Mouse (Mus musculus): Measurements from ENCODE around the gene Nlgn2.

DNA sequence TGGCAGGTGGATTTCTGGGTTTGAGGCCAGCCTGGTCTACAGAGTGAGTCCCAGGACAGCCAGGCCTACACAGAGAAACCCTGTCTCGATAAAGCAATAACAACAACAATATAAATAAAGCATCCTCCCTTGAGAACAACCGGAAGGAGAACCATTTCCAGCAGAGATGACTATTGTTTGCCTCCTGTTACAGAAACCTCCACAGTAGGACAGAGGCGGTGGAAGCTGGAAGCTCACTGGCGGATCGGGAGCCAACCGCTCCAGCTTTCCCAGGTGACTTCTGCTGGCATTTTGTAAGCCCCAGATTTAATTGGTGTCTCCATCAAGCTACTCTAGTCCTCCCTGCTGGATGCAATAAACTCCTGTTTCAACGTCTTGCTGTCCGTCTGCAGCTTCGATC lies 28.0 kb upstream of the Nlgn2 start:
- TF ChIP-seq CTCF (IDR thresholded peaks at IDR 0.05; ENCODE audit: control insufficient read depth, insufficient read depth, low read length) (no peak), POLR2A (IDR thresholded peaks at IDR 0.05; ENCODE audit: borderline replicate concordance, control insufficient read depth, low read depth, low read length) (no peak)

All from bone marrow, adult 2 months (tissue).